Mouse (Mus musculus): ENCODE measurements around the gene Zzz3. TPM values are rescaled to one million over a fixed set of nuclear protein-coding genes. Genes with fewer than 3 reads are reported as not detected.

The Zzz3 gene
- polyA plus RNA-seq, 1 experiment from 2014 or later: 53.7 TPM

GRCm38 (mm10) chr3:152484206-152484605, 88.9 kb downstream of the Zzz3 start:
- Histone ChIP-seq H3K36me3 (no peaks in the 10 kb centered on the region), H3K4me3 (replicated peaks) (no peak overlapping the region), H3K27ac (peak overlapping the region; percentile 64), H3K27me3 (no peaks in the 10 kb centered on the region), H3K9me3 (replicated peaks) (no peaks in the 10 kb centered on the region), H3K9ac (no peak overlapping the region), H3K4me1 (peaks cover 27% of the 10 kb centered on the region), H3K4me2 (no peak overlapping the region)
- no peak for ATAC-seq (replicated peaks; ENCODE audit: low FRiP score)
- 29% methylated on average over 6 of the region's 6 CpGs for WGBS

- H3K4me2 ChIP-seq: no peak overlapping the region
- no peaks in the 10 kb centered on the region for H3K36me3 ChIP-seq
- ATAC-seq (replicated peaks; ENCODE audit: low FRiP score): no peak
- peaks cover 11% of the 10 kb centered on the region for H3K4me1 ChIP-seq
- H3K4me3 ChIP-seq (replicated peaks): no peak overlapping the region
- 83% methylated on average over 4 of the region's 4 CpGs for WGBS
- H3K9ac ChIP-seq: no peak overlapping the region
- no peak overlapping the region for H3K27ac ChIP-seq
- H3K27me3 ChIP-seq: no peaks in the 10 kb centered on the region
- H3K9me3 ChIP-seq (replicated peaks): no peaks in the 10 kb centered on the region
Observed at GRCm38 (mm10) chr3:152488964-152489363, 93.7 kb downstream of the Zzz3 start.

- Histone ChIP-seq H3K27me3 (no peaks in the 10 kb centered on the region), H3K4me3 (replicated peaks) (no peak overlapping the region), H3K4me2 (no peak overlapping the region), H3K27ac (no peak overlapping the region), H3K4me1 (peaks cover 8% of the 10 kb centered on the region; the same call in 1 of the 2 replicates), H3K9ac (no peak overlapping the region), H3K36me3 (no peaks in the 10 kb centered on the region), H3K9me3 (replicated peaks) (no peaks in the 10 kb centered on the region)
- no peak for ATAC-seq (replicated peaks; ENCODE audit: low FRiP score)
- WGBS: 87% methylated on average over 5 of the region's 5 CpGs
Observed at GRCm38 (mm10) chr3:152490423-152490822, 95.2 kb downstream of the Zzz3 start.

GRCm38 (mm10) chr3:152492241-152492640, 97.0 kb downstream of the Zzz3 start:
- Histone ChIP-seq H3K27ac (no peak overlapping the region), H3K4me3 (replicated peaks) (no peak overlapping the region), H3K36me3 (no peaks in the 10 kb centered on the region), H3K4me2 (no peak overlapping the region), H3K27me3 (no peaks in the 10 kb centered on the region), H3K4me1 (peaks cover 16% of the 10 kb centered on the region; the same call in 1 of the 2 replicates), H3K9ac (no peak overlapping the region), H3K9me3 (replicated peaks) (no peaks in the 10 kb centered on the region)
- no peak for ATAC-seq (replicated peaks; ENCODE audit: low FRiP score)
- WGBS: 63% methylated on average over 6 of the region's 6 CpGs

- no peaks in the 10 kb centered on the region for H3K27me3 ChIP-seq
- 85% methylated on average over 2 of the region's 2 CpGs for WGBS
- H3K9me3 ChIP-seq (replicated peaks): no peaks in the 10 kb centered on the region
- no peak overlapping the region for H3K4me2 ChIP-seq
- no peaks in the 10 kb centered on the region for H3K36me3 ChIP-seq
- no peak overlapping the region for H3K4me3 ChIP-seq (replicated peaks)
- peaks cover 18% of the 10 kb centered on the region; the same call in 1 of the 2 replicates for H3K4me1 ChIP-seq
- H3K9ac ChIP-seq: no peak overlapping the region
- no peak overlapping the region for H3K27ac ChIP-seq
- ATAC-seq (replicated peaks; ENCODE audit: low FRiP score): no peak
Observed at GRCm38 (mm10) chr3:152493813-152494212, 98.5 kb downstream of the Zzz3 start.

GRCm38 (mm10) chr3:152494667-152495360, 99.5 kb downstream of the Zzz3 start:
- Histone ChIP-seq H3K4me1 (peaks cover 18% of the 10 kb centered on the region; the same call in 1 of the 2 replicates), H3K9ac (no peak overlapping the region), H3K4me3 (replicated peaks) (no peak overlapping the region), H3K36me3 (no peaks in the 10 kb centered on the region), H3K4me2 (no peak overlapping the region), H3K27ac (no peak overlapping the region), H3K27me3 (no peaks in the 10 kb centered on the region), H3K9me3 (replicated peaks) (no peaks in the 10 kb centered on the region)
- 39% methylated on average over 12 of the region's 12 CpGs for WGBS
- no peak for ATAC-seq (replicated peaks; ENCODE audit: low FRiP score)

- no peak overlapping the region for H3K9ac ChIP-seq
- 77% methylated on average over 8 of the region's 8 CpGs for WGBS
- H3K4me3 ChIP-seq (replicated peaks): no peak overlapping the region
- H3K36me3 ChIP-seq: no peaks in the 10 kb centered on the region
- H3K4me1 ChIP-seq: peaks cover 18% of the 10 kb centered on the region; the same call in 1 of the 2 replicates
- no peaks in the 10 kb centered on the region for H3K9me3 ChIP-seq (replicated peaks)
- no peak overlapping the region for H3K27ac ChIP-seq
- no peaks in the 10 kb centered on the region for H3K27me3 ChIP-seq
- ATAC-seq (replicated peaks; ENCODE audit: low FRiP score): 0 out of 2 replicates have a peak, but pooled peaks have one; percentile 41
- H3K4me2 ChIP-seq: no peak overlapping the region
Observed at GRCm38 (mm10) chr3:152495415-152495898, 100.2 kb downstream of the Zzz3 start.

GRCm38 (mm10) chr3:152497084-152497483, 101.8 kb downstream of the Zzz3 start:
- WGBS: 56% methylated on average over 7 of the region's 7 CpGs
- no peak overlapping the region for H3K9ac ChIP-seq
- H3K4me2 ChIP-seq: no peak overlapping the region
- no peaks in the 10 kb centered on the region for H3K27me3 ChIP-seq
- no peaks in the 10 kb centered on the region for H3K9me3 ChIP-seq (replicated peaks)
- ATAC-seq (replicated peaks; ENCODE audit: low FRiP score): no peak
- H3K36me3 ChIP-seq: no peaks in the 10 kb centered on the region
- no peak overlapping the region for H3K4me3 ChIP-seq (replicated peaks)
- H3K27ac ChIP-seq: no peak overlapping the region
- peaks cover 18% of the 10 kb centered on the region; the same call in 1 of the 2 replicates for H3K4me1 ChIP-seq

- Histone ChIP-seq H3K4me2 (no peak overlapping the region), H3K4me3 (replicated peaks) (no peak overlapping the region), H3K36me3 (no peaks in the 10 kb centered on the region), H3K9ac (no peak overlapping the region), H3K4me1 (peaks cover 18% of the 10 kb centered on the region; the same call in 1 of the 2 replicates), H3K9me3 (replicated peaks) (no peaks in the 10 kb centered on the region), H3K27ac (no peak overlapping the region), H3K27me3 (no peaks in the 10 kb centered on the region)
- ATAC-seq (replicated peaks; ENCODE audit: low FRiP score): no peak
- 70% methylated on average over 2 of the region's 2 CpGs for WGBS
Observed at GRCm38 (mm10) chr3:152497842-152498241, 102.6 kb downstream of the Zzz3 start.

GRCm38 (mm10) chr3:152498968-152499696, 103.9 kb downstream of the Zzz3 start:
- Histone ChIP-seq H3K9me3 (replicated peaks) (no peaks in the 10 kb centered on the region), H3K27ac (no peak overlapping the region), H3K4me2 (no peak overlapping the region), H3K9ac (no peak overlapping the region), H3K27me3 (no peaks in the 10 kb centered on the region), H3K36me3 (no peaks in the 10 kb centered on the region), H3K4me1 (peaks cover 18% of the 10 kb centered on the region; the same call in 1 of the 2 replicates), H3K4me3 (replicated peaks) (no peak overlapping the region)
- WGBS: 89% methylated on average over 2 of the region's 2 CpGs
- ATAC-seq (replicated peaks; ENCODE audit: low FRiP score): no peak

GRCm38 (mm10) chr3:152507900-152508299, 112.6 kb downstream of the Zzz3 start:
- Histone ChIP-seq H3K27ac (no peak overlapping the region), H3K9me3 (replicated peaks) (0 out of 2 replicates have a peak, but pooled peaks cover 2% of the 10 kb centered on the region), H3K4me3 (replicated peaks) (no peak overlapping the region), H3K27me3 (no peaks in the 10 kb centered on the region), H3K4me2 (no peak overlapping the region), H3K4me1 (no peaks in the 10 kb centered on the region), H3K9ac (no peak overlapping the region), H3K36me3 (no peaks in the 10 kb centered on the region)
- ATAC-seq (replicated peaks; ENCODE audit: low FRiP score): no peak
- 71% methylated on average over 8 of the region's 8 CpGs for WGBS

GRCm38 (mm10) chr3:152508419-152508993, 113.2 kb downstream of the Zzz3 start:
- Histone ChIP-seq H3K27ac (no peak overlapping the region), H3K27me3 (no peaks in the 10 kb centered on the region), H3K9me3 (replicated peaks) (0 out of 2 replicates have a peak, but pooled peaks cover 2% of the 10 kb centered on the region), H3K36me3 (no peaks in the 10 kb centered on the region), H3K4me1 (no peaks in the 10 kb centered on the region), H3K4me2 (no peak overlapping the region), H3K9ac (no peak overlapping the region), H3K4me3 (replicated peaks) (no peak overlapping the region)
- WGBS: 82% methylated on average over 12 of the region's 12 CpGs
- ATAC-seq (replicated peaks; ENCODE audit: low FRiP score): no peak
